Mouse (Mus musculus) lung, adult 2 months (tissue): ENCODE measurements at regions not wholly inside any gene's neighbourhood (a gene's known extent, or its start where the extent isn't known, plus 50 kb on each side); places are given as distances from the start of the nearest gene placed in this dataset.

Experiments
- DNase-seq: peaks from one replicate; pipeline ENCODE4 v3.0.0; 2022
- H3K4me1 ChIP-seq: fragments of 200-500 bp; 2 replicates; pipeline ENCODE4 v1.6.1; 2011; ENCODE audit warnings: low read length; ENCODE audit not compliant: control insufficient read depth, insufficient read depth
- H3K4me3 ChIP-seq: fragments of 200-500 bp; replicated peaks from 2 replicates; pipeline ENCODE3; 2011; ENCODE audit warnings: low read depth, mild to moderate bottlenecking, control low read depth, low read length; ENCODE audit errors: extremely low read depth
- CTCF ChIP-seq: fragments of 200-500 bp; IDR thresholded peaks from 2 replicates; pipeline ENCODE4 v1.5.1; 2011; ENCODE audit warnings: mild to moderate bottlenecking, low read length, control low read depth; ENCODE audit not compliant: insufficient read depth
- POLR2A ChIP-seq: fragments of 200-500 bp; IDR thresholded peaks from 2 replicates; pipeline ENCODE4 v1.6.1; 2011; ENCODE audit warnings: low read depth, mild to moderate bottlenecking, control low read depth, low read length, borderline replicate concordance; ENCODE audit errors: extremely low read depth
- WGBS: fragments of 180-500 bp; shearing (Covaris S2); methylation state at CpG from one replicate; pipeline ENCODE4 v1.1.7; 2018; 5-methylcytosine and 5-hydroxymethylcytosine counted together

- no peaks in the 10 kb centered on the region for H3K4me1 ChIP-seq
- 82% methylated on average over 4 of the region's 4 CpGs for WGBS
- no peak for DNase-seq
- no peak for TF ChIP-seq POLR2A
- TF ChIP-seq CTCF = no peak
- H3K4me3 ChIP-seq = no peak overlapping the region
Observed at GRCm38 (mm10) chr9:33220981-33221380, 585.0 kb downstream of the Ets1 start.

GRCm38 (mm10) chr9:33222066-33222805 is 586.2 kb downstream of the Ets1 start:
- no peak for DNase-seq
- 69% methylated on average over 11 of the region's 11 CpGs for WGBS
- H3K4me1 ChIP-seq = no peaks in the 10 kb centered on the region
- TF ChIP-seq POLR2A = no peak
- TF ChIP-seq CTCF = no peak
- H3K4me3 ChIP-seq = no peak overlapping the region

- no peak overlapping the region for H3K4me3 ChIP-seq
- no peak for TF ChIP-seq POLR2A
- TF ChIP-seq CTCF = no peak
- 54% methylated on average over 9 of the region's 9 CpGs for WGBS
- DNase-seq = no peak
- no peaks in the 10 kb centered on the region for H3K4me1 ChIP-seq
Observed at GRCm38 (mm10) chr9:33233699-33234131, 597.7 kb downstream of the Ets1 start.

- Histone ChIP-seq H3K4me1 (no peaks in the 10 kb centered on the region; the same call in 1 of the 2 replicates), H3K4me3 (no peak overlapping the region)
- DNase-seq = no peak
- TF ChIP-seq CTCF = no peak
- no peak for TF ChIP-seq POLR2A
- 86% methylated on average over 2 of the region's 2 CpGs for WGBS
Observed at GRCm38 (mm10) chr9:33238190-33238589, 602.2 kb downstream of the Ets1 start.

GRCm38 (mm10) chr9:33238846-33239245 is 602.8 kb downstream of the Ets1 start:
- 59% methylated on average over 2 of the region's 2 CpGs for WGBS
- DNase-seq = no peak
- TF ChIP-seq POLR2A (no peak), CTCF (no peak)
- H3K4me1 ChIP-seq = no peaks in the 10 kb centered on the region; the same call in 1 of the 2 replicates
- no peak overlapping the region for H3K4me3 ChIP-seq

DNA sequence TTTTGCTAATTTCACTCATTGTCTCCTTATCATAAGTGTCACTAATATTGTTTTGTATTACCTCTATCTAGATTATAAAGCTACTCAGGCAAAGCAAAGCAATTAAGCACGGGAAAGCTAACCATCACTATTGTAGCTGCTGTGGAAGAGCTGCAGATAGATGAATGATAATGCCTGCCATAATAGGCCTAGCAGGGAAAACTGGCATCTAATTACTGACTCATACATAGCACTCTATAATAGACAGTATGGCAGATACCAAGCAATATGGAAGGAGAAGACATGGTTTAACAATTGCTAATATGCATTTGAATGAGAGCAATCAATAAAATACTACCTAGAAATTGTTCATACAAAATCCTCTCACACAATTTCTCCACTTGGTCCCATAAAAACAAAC is 604.5 kb downstream of the Ets1 start:
- TF ChIP-seq POLR2A (no peak), CTCF (no peak)
- H3K4me3 ChIP-seq = no peak overlapping the region
- 45% methylated on average over 1 of the region's 1 CpGs for WGBS
- DNase-seq = no peak
- H3K4me1 ChIP-seq = no peaks in the 10 kb centered on the region; the same call in 1 of the 2 replicates

DNA sequence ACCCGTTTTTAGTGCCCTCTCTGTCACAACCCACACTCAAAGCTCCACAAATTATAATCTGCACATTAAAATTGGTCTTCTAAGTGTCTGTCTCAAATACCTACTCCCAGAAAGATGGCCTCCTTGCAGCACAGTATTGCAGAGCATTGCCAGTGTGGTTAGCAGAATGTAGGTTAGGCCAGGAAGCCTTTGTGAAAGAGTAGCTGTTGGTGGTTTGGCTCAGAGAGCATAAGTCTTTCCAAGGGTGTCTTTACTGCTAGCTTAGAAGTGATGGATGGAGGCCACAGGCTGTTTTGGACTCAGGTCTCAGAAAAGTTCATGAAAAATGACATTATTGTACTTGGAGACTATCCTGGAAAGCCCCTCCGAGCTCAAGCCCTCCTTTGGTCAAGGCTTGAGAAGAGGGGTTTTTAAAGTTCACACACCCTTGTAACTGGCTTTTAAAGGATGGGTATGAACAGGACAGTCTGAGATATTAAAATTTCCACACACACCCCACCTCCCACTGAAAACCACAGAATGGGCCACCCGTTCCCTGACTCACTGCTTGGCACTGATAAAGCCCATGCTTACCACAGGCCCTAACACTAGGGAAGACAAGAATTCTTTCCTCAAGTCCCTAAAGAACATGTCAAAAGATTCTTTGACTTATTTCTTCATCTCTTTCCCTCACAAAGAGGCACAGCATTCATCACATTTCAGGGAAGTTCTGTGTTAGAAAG is 605.1 kb downstream of the Ets1 start:
- DNase-seq = no peak
- Histone ChIP-seq H3K4me3 (no peak overlapping the region), H3K4me1 (no peaks in the 10 kb centered on the region; the same call in 1 of the 2 replicates)
- no peak for TF ChIP-seq CTCF
- no peak for TF ChIP-seq POLR2A
- WGBS = 83% methylated on average over 3 of the region's 3 CpGs

- WGBS = 18% methylated on average over 2 of the region's 2 CpGs
- Histone ChIP-seq H3K4me3 (no peak overlapping the region), H3K4me1 (no peaks in the 10 kb centered on the region)
- DNase-seq = peak; percentile 27
- no peak for TF ChIP-seq POLR2A
- peak; percentile 54 for TF ChIP-seq CTCF
Observed at GRCm38 (mm10) chr9:33246932-33247331, 610.9 kb downstream of the Ets1 start.

- no peak for DNase-seq
- Histone ChIP-seq H3K4me1 (no peaks in the 10 kb centered on the region), H3K4me3 (no peak overlapping the region)
- TF ChIP-seq POLR2A = no peak
- TF ChIP-seq CTCF = no peak
- 72% methylated on average over 6 of the region's 6 CpGs for WGBS
Observed at GRCm38 (mm10) chr9:33258241-33258640, 622.2 kb downstream of the Ets1 start.
